Mouse (Mus musculus) liver, adult 2 months (tissue): Measurements from ENCODE around the gene Trpc4.

ENCODE experiments used
- CTCF ChIP-seq: fragments of 200-500 bp; IDR thresholded peaks from 2 replicates; pipeline ENCODE4 v1.5.1; 2011; ENCODE audit warnings: low read depth, low read length, control low read depth
- POLR2A ChIP-seq: fragments of 200-500 bp; IDR thresholded peaks from 2 replicates; pipeline ENCODE4 v1.6.1; 2011; ENCODE audit warnings: low read length, control low read depth; ENCODE audit not compliant: insufficient read depth; ENCODE audit errors: extremely low read depth

DNA sequence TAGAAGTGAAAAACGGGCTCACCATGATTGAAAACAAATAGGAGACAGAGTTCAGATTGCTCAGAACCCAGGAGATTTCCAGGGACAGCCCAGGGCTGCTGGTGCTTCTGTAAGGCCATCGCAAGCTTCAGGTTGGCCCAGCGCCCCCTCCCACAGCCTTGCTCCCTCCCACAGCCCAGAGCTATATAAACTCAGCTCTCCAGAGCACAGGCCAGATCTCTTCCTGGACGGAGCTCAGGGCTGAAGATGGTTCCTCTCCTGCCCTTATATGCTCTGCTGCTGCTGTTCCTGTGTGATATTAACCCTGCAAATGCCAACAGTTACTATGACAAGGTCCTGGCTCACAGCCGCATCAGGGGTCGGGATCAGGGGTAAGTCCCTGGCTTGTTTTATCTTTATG, 205.1 kb downstream of the Trpc4 start, which contains the start of gene Postn:
- TF ChIP-seq CTCF (no peak), POLR2A (no peak)
